Mouse (Mus musculus): Measurements from ENCODE around the gene Greb1. TPM values are rescaled to one million over a fixed set of nuclear protein-coding genes. Genes with fewer than 3 reads are reported as not detected.

Gene Greb1
- polyA plus RNA-seq, 1 experiment from 2014 or later = 0.59 TPM

DNA sequence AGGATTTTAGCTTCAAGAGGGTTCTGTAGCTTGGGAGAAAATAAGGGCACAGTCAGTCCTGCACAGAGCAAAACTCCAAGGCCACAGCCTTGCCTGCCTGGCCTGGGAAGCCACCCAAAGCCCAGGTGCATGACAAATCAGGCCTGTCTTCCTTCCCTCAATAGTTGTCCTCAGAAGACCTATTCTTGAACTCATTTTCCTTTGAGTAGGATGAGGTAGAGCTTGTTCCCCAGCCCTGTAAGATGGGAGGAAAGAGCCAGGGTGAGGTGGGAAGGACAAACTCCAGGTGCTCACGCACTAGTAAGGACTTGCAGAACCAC is 169.9 kb downstream of the Greb1 start:
- H3K27ac ChIP-seq (replicated peaks in 1 of 2; ENCODE audit: control insufficient read depth in 1 of 2, insufficient read depth in 1 of 2, low read depth in 2 of 2, low read length in 2 of 2) = no peak overlapping the region
- H3K9ac ChIP-seq (ENCODE audit: low read length) = no peak overlapping the region
- no peak overlapping the region for H3K4me2 ChIP-seq (ENCODE audit: low read length)
- H3K4me3 ChIP-seq (ENCODE audit: control insufficient read depth in 1 of 2, insufficient read depth in 1 of 2, low read depth in 1 of 2, low read length in 2 of 2) = no peak overlapping the region
- peaks cover 2 to 6% of the 10 kb centered on the region in 2 experiments; a peak in 2 of 4 replicates for H3K4me1 ChIP-seq (ENCODE audit: control insufficient read depth in 2 of 2, insufficient read depth in 2 of 2, low read length in 2 of 2)
- H3K9me3 ChIP-seq (ENCODE audit: control insufficient read depth, low read length) = no peaks in the 10 kb centered on the region
- no peaks in the 10 kb centered on the region for H3K27me3 ChIP-seq (ENCODE audit: control insufficient read depth, insufficient read depth, low read length)
- WGBS = 95% methylated on average over 1 of the region's 1 CpGs
- ATAC-seq (ENCODE audit: insufficient number of reproducible peaks, insufficient read depth, low FRiP score, low read depth) = no peak
- H3K36me3 ChIP-seq (ENCODE audit: control insufficient read depth, insufficient read depth, low read length) = no peaks in the 10 kb centered on the region

DNA sequence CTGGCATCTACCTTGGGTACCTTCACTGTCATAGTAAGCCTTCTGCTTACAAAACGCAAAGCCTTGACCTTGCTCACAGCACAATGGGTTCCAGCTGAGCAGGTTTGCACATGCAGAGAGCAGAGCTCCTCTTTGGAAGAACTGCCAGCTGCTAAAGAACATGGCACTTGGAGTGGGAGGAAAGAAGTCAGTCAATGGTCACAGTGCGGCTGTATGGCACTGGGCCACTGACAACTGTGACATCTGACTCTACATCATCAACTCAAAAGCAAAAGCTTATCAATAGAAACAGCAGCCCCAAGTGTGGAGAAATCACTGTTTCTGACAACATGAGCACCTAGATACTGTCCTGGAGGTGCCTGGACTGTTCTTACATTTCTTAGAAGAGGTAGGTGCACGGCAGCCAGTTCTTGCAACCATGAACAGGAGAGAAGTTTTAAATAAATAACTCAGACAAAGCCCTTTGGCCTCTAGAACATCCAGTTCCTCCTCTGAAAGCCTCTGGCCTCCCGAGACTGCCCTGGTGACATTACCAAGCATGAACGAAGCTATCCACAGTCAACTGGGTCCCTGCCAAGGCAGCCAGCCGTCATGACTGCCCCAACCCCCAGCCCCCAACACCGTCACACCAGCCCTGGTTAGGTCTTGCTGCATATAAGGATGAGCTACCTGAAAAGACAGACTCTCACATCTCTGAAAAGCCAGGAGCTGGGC is 170.4 kb downstream of the Greb1 start:
- Histone ChIP-seq H3K36me3 (ENCODE audit: control insufficient read depth, insufficient read depth, low read length) (no peaks in the 10 kb centered on the region), H3K4me2 (ENCODE audit: low read length) (no peak overlapping the region), H3K9ac (ENCODE audit: low read length) (no peak overlapping the region), H3K4me1 (ENCODE audit: control insufficient read depth in 2 of 2, insufficient read depth in 2 of 2, low read length in 2 of 2) (peaks cover 2 to 6% of the 10 kb centered on the region in 2 experiments; a peak in 2 of 4 replicates), H3K27ac (replicated peaks in 1 of 2; ENCODE audit: control insufficient read depth in 1 of 2, insufficient read depth in 1 of 2, low read depth in 2 of 2, low read length in 2 of 2) (no peak overlapping the region), H3K4me3 (ENCODE audit: control insufficient read depth in 1 of 2, insufficient read depth in 1 of 2, low read depth in 1 of 2, low read length in 2 of 2) (no peak overlapping the region), H3K27me3 (ENCODE audit: control insufficient read depth, insufficient read depth, low read length) (no peaks in the 10 kb centered on the region), H3K9me3 (ENCODE audit: control insufficient read depth, low read length) (no peaks in the 10 kb centered on the region)
- no peak for ATAC-seq (ENCODE audit: insufficient number of reproducible peaks, insufficient read depth, low FRiP score, low read depth)
- WGBS = 51% methylated on average over 7 of the region's 7 CpGs

Small RNA genes within 50 kb of the gene (microRNA-seq; reads per million reads assigned to microRNA genes)
- gene Gm44305 = not detected

Other genes with a start within 250 kb of the Greb1 start
- gene Lpin1, start 189.9 kb downstream of the Greb1 start, polyA plus RNA-seq (2014; fragmentation: Nextera tagmentation; extraction: Ambion mirVana) = 7.4 and 7.9 TPM in 2 replicates
- gene Ntsr2, start 147.5 kb downstream of the Greb1 start, polyA plus RNA-seq (2014; fragmentation: Nextera tagmentation; extraction: Ambion mirVana) = 0.11 and 0.19 TPM in 2 replicates
- gene E2f6, start 10.1 kb upstream of the Greb1 start, polyA plus RNA-seq (2014; fragmentation: Nextera tagmentation; extraction: Ambion mirVana) = 51.3 and 57.3 TPM in 2 replicates
- 24.8 and 26.7 TPM in 2 replicates for gene Rock2, start 94.0 kb upstream of the Greb1 start, polyA plus RNA-seq (2014; fragmentation: Nextera tagmentation; extraction: Ambion mirVana)
- 3.2 and 4.0 TPM in 2 replicates for gene Pqlc3, start 199.5 kb upstream of the Greb1 start, polyA plus RNA-seq (2014; fragmentation: Nextera tagmentation; extraction: Ambion mirVana)
- not detected in 2 replicates for gene 2410004P03Rik, start 210.8 kb upstream of the Greb1 start, polyA plus RNA-seq (2014; fragmentation: Nextera tagmentation; extraction: Ambion mirVana)